Mouse (Mus musculus): ENCODE measurements at regions not wholly inside any gene's neighbourhood (a gene's known extent, or its start where the extent isn't known, plus 50 kb on each side); places are given as distances from the start of the nearest gene placed in this dataset.

- no peak for TF ChIP-seq GATA4 (IDR thresholded peaks at IDR 0.05; ENCODE audit: insufficient replicate concordance, low read length)
These were observed 418.4 kb upstream of the Arrdc4 start for GRCm38 (mm10) chr7:69167456-69167855.

GRCm38 (mm10) chr7:69161916-69162315 is 412.9 kb upstream of the Arrdc4 start:
- no peak for TF ChIP-seq GATA4 (IDR thresholded peaks at IDR 0.05; ENCODE audit: insufficient replicate concordance, low read length)

- no peak for TF ChIP-seq GATA4 (IDR thresholded peaks at IDR 0.05; ENCODE audit: insufficient replicate concordance, low read length)
These were observed 393.3 kb upstream of the Arrdc4 start for GRCm38 (mm10) chr7:69142351-69142750.

GRCm38 (mm10) chr7:69133441-69133840 is 384.4 kb upstream of the Arrdc4 start:
- no peak for TF ChIP-seq GATA4 (IDR thresholded peaks at IDR 0.05; ENCODE audit: insufficient replicate concordance, low read length)

- TF ChIP-seq GATA4 (IDR thresholded peaks at IDR 0.05; ENCODE audit: insufficient replicate concordance, low read length), result no peak
These were observed 348.6 kb upstream of the Arrdc4 start for GRCm38 (mm10) chr7:69097587-69098095.

GRCm38 (mm10) chr7:69074780-69075179 is 325.7 kb upstream of the Arrdc4 start:
- TF ChIP-seq GATA4 (IDR thresholded peaks at IDR 0.05; ENCODE audit: insufficient replicate concordance, low read length), result peak; percentile 98

- no peak for TF ChIP-seq GATA4 (IDR thresholded peaks at IDR 0.05; ENCODE audit: insufficient replicate concordance, low read length)
These were observed 314.0 kb upstream of the Arrdc4 start for GRCm38 (mm10) chr7:69062994-69063393.

GRCm38 (mm10) chr7:69062506-69062905 is 313.5 kb upstream of the Arrdc4 start:
- TF ChIP-seq GATA4 (IDR thresholded peaks at IDR 0.05; ENCODE audit: insufficient replicate concordance, low read length), result no peak

GRCm38 (mm10) chr7:69062094-69062493 is 313.1 kb upstream of the Arrdc4 start:
- TF ChIP-seq GATA4 (IDR thresholded peaks at IDR 0.05; ENCODE audit: insufficient replicate concordance, low read length), result no peak

- TF ChIP-seq GATA4 (IDR thresholded peaks at IDR 0.05; ENCODE audit: insufficient replicate concordance, low read length), result no peak
These were observed 312.2 kb upstream of the Arrdc4 start for GRCm38 (mm10) chr7:69061242-69061641.

- TF ChIP-seq GATA4 (IDR thresholded peaks at IDR 0.05; ENCODE audit: insufficient replicate concordance, low read length), result no peak
These were observed 267.5 kb upstream of the Arrdc4 start for GRCm38 (mm10) chr7:69016575-69016974.

- TF ChIP-seq GATA4 (IDR thresholded peaks at IDR 0.05; ENCODE audit: insufficient replicate concordance, low read length), result no peak
These were observed 266.0 kb upstream of the Arrdc4 start for GRCm38 (mm10) chr7:69015047-69015446.

GRCm38 (mm10) chr7:69007237-69007636 is 258.2 kb upstream of the Arrdc4 start:
- no peak for TF ChIP-seq GATA4 (IDR thresholded peaks at IDR 0.05; ENCODE audit: insufficient replicate concordance, low read length)

GRCm38 (mm10) chr7:68988061-68988460 is 239.0 kb upstream of the Arrdc4 start:
- TF ChIP-seq GATA4 (IDR thresholded peaks at IDR 0.05; ENCODE audit: insufficient replicate concordance, low read length), result no peak

- TF ChIP-seq GATA4 (IDR thresholded peaks at IDR 0.05; ENCODE audit: insufficient replicate concordance, low read length), result no peak
These were observed 234.9 kb upstream of the Arrdc4 start for GRCm38 (mm10) chr7:68983937-68984336.

- no peak for TF ChIP-seq GATA4 (IDR thresholded peaks at IDR 0.05; ENCODE audit: insufficient replicate concordance, low read length)
These were observed 234.0 kb upstream of the Arrdc4 start for GRCm38 (mm10) chr7:68982914-68983502.

GRCm38 (mm10) chr7:68978576-68978975 is 229.5 kb upstream of the Arrdc4 start:
- no peak for TF ChIP-seq GATA4 (IDR thresholded peaks at IDR 0.05; ENCODE audit: insufficient replicate concordance, low read length)
